Mouse (Mus musculus) bone marrow macrophage, adult 2 months (primary cell): Measurements from ENCODE around the gene Fcrla. TPM values are rescaled to one million over a fixed set of nuclear protein-coding genes. Genes with fewer than 3 reads are reported as not detected.
A peak's percentile ranks its signal among the peaks of the same experiment; 100 is the strongest.

Source experiments
- H3K27ac ChIP-seq: 2 replicates; pipeline ENCODE4 v1.5.1; 2012; ENCODE audit warnings: low read depth, low read length; ENCODE audit not compliant: insufficient read depth
- H3K4me1 ChIP-seq: 2 replicates; pipeline ENCODE4 v1.6.1; 2012; ENCODE audit warnings: low read length; ENCODE audit not compliant: control insufficient read depth, insufficient read depth
- H3K4me3 ChIP-seq: 2 replicates; pipeline ENCODE4 v1.5.1; 2012; ENCODE audit warnings: mild to moderate bottlenecking, low read length, moderate library complexity; ENCODE audit not compliant: insufficient read depth
- CTCF ChIP-seq: IDR thresholded peaks from 2 replicates; pipeline ENCODE4 v1.5.1; 2012; ENCODE audit warnings: low read depth, mild to moderate bottlenecking, low read length, moderate library complexity
- POLR2A ChIP-seq: IDR thresholded peaks from 2 replicates; pipeline ENCODE4 v1.6.1; 2012; ENCODE audit warnings: mild to moderate bottlenecking, low read depth, low read length, borderline replicate concordance
- polyA plus RNA-seq: library from polyadenylated mRNA; stranded (reverse); fragments of >200 nt; gene quantifications from 2 replicates; pipeline ENCODE4 v1.2.4, GENCODE M21; 2012; ENCODE audit not compliant: missing spikeins, insufficient read depth, insufficient read length

The Fcrla gene
- polyA plus RNA-seq, 1 experiment, result not detected

- Histone ChIP-seq H3K4me3 (peak overlapping the region; percentile 84), H3K27ac (no peak overlapping the region), H3K4me1 (peaks cover 11% of the 10 kb centered on the region)
- TF ChIP-seq POLR2A, result no peak
- TF ChIP-seq CTCF, result no peak
These were observed 58.5 kb downstream of the Fcrla start for GRCm38 (mm10) chr1:170868905-170869283.

GRCm38 (mm10) chr1:170868107-170868904 is 59.1 kb downstream of the Fcrla start:
- no peak for TF ChIP-seq CTCF
- no peak for TF ChIP-seq POLR2A
- H3K27ac ChIP-seq, result peak overlapping the region; percentile 70
- peak overlapping the region; percentile 84 for H3K4me3 ChIP-seq
- peaks cover 14% of the 10 kb centered on the region for H3K4me1 ChIP-seq

GRCm38 (mm10) chr1:170867691-170868105 is 59.7 kb downstream of the Fcrla start, which contains the start of gene Atf6:
Gene Atf6 (minus strand): TSS chr1:170867771.
- no peak for TF ChIP-seq POLR2A
- no peak for TF ChIP-seq CTCF
- H3K4me3 ChIP-seq, result peak within 1 kb of the TSS; percentile 84
- peak within 1 kb of the TSS; percentile 70 for H3K27ac ChIP-seq
- H3K4me1 ChIP-seq, result peaks cover 16% of the 10 kb centered on the region

Other genes with a start within 250 kb of the Fcrla start
- 36.4 and 43.1 TPM in 2 replicates for gene Atf6, start 59.8 kb downstream of the Fcrla start, polyA plus RNA-seq
- gene Gm26620, start 42.5 kb downstream of the Fcrla start, polyA plus RNA-seq, result not detected in 2 replicates
- gene Dusp12, start 42.0 kb downstream of the Fcrla start, polyA plus RNA-seq, result 11.2 and 16.8 TPM in 2 replicates
- 0.63 TPM in 1 of 2 replicates, not detected in the other for gene Fcrlb, start 14.6 kb downstream of the Fcrla start, polyA plus RNA-seq
- gene Fcgr2b, start 49.0 kb upstream of the Fcrla start, polyA plus RNA-seq, result 270 and 276 TPM in 2 replicates
- 84.3 and 86.6 TPM in 2 replicates for gene Fcgr4, start 91.3 kb upstream of the Fcrla start, polyA plus RNA-seq
- gene Fcgr3, start 137.4 kb upstream of the Fcrla start, polyA plus RNA-seq, result 1,121 and 1,154 TPM in 2 replicates
- gene Cfap126, start 186.3 kb upstream of the Fcrla start, polyA plus RNA-seq, result 4.5 and 5.7 TPM in 2 replicates
- gene Sdhc, start 223.0 kb upstream of the Fcrla start, polyA plus RNA-seq, result 205 and 226 TPM in 2 replicates
- 2.0 TPM in 1 of 2 replicates, not detected in the other for gene Mpz, start 223.1 kb upstream of the Fcrla start, polyA plus RNA-seq